Mouse (Mus musculus) lung, embryonic 14.5 days (tissue): ENCODE data around the gene Enthd1. TPM values are rescaled to one million over a fixed set of nuclear protein-coding genes. Genes with fewer than 3 reads are reported as not detected.
"Not testable (repeated sequence)": the region's sequence is repeated elsewhere in the genome, so short reads cannot be mapped to it uniquely, and the experiment has no call there.

Experiments
- ATAC-seq: fragments of 200-750 bp; cut with Nextera tagmentation; 2 replicates; pipeline ENCODE4 v1.8.0; 2017; ENCODE audit warnings: mild to moderate bottlenecking, moderate TSS enrichment, moderate library complexity; ENCODE audit not compliant: insufficient read depth
- DNase-seq: peaks from one replicate; pipeline ENCODE4 v3.0.0-alpha.2; 2015
- H3K27ac ChIP-seq: fragments of 300-500 bp; sonication (generic); 2 replicates; pipeline ENCODE4 v1.5.1; 2014; ENCODE audit warnings: low read depth, mild to moderate bottlenecking, moderate library complexity
- H3K27me3 ChIP-seq: fragments of 300-500 bp; sonication (generic); 2 replicates; pipeline ENCODE4 v1.6.1; 2014; ENCODE audit warnings: low read length, control low read depth; ENCODE audit not compliant: insufficient read depth
- H3K36me3 ChIP-seq: fragments of 300-500 bp; sonication (generic); 2 replicates; pipeline ENCODE4 v1.6.1; 2014; ENCODE audit warnings: control low read depth; ENCODE audit not compliant: insufficient read depth
- H3K4me1 ChIP-seq: fragments of 300-500 bp; sonication (generic); 2 replicates; pipeline ENCODE4 v1.6.1; 2014; ENCODE audit warnings: antibody characterized with exemption, control low read depth; ENCODE audit not compliant: insufficient read depth
- H3K4me2 ChIP-seq: fragments of 300-500 bp; sonication (generic); 2 replicates; pipeline ENCODE4 v1.6.1; 2014; ENCODE audit warnings: mild to moderate bottlenecking
- H3K4me3 ChIP-seq: fragments of 300-500 bp; sonication (generic); 2 replicates; pipeline ENCODE4 v1.5.1; 2014; ENCODE audit warnings: low read depth, low read length
- H3K9ac ChIP-seq: fragments of 300-500 bp; sonication (generic); 2 replicates; pipeline ENCODE4 v1.6.1; 2014
- H3K9me3 ChIP-seq: fragments of 300-500 bp; sonication (generic); 2 replicates; pipeline ENCODE4 v1.6.1; 2016; ENCODE audit warnings: low read depth, low read length, control low read depth
- CTCF ChIP-seq: IDR thresholded peaks from 2 replicates; pipeline ENCODE4 v1.5.1; 2016; ENCODE audit warnings: antibody characterized with exemption, low read depth
- WGBS: fragments of 180-500 bp; shearing (Covaris S2); extraction: QIAGEN DNeasy Blood & Tissue Kit; methylation state at CpG from one replicate; pipeline ENCODE4 v1.1.7; 2014; 5-methylcytosine and 5-hydroxymethylcytosine counted together
- polyA plus RNA-seq: library from polyadenylated mRNA; unstranded; fragments of >200 nt; fragmentation: Nextera tagmentation; extraction: Ambion mirVana; gene quantifications from 2 replicates; pipeline ENCODE4 v1.2.1, GENCODE M21; 2014

The Enthd1 gene
- polyA plus RNA-seq, 1 experiment from 2014 or later, result not detected

GRCm38 (mm10) chr15:80501106-80502096 lies 63.6 kb downstream of the Enthd1 start:
- no peak overlapping the region for H3K9ac ChIP-seq
- no peak overlapping the region for H3K4me2 ChIP-seq
- TF ChIP-seq CTCF, result no peak
- no peaks in the 10 kb centered on the region for H3K4me1 ChIP-seq
- WGBS, result 77% methylated on average over 21 of the region's 21 CpGs
- no peaks in the 10 kb centered on the region for H3K9me3 ChIP-seq
- ATAC-seq, result no peak
- DNase-seq, result no peak
- H3K27ac ChIP-seq, result no peak overlapping the region
- no peak overlapping the region for H3K4me3 ChIP-seq
- H3K27me3 ChIP-seq, result no peaks in the 10 kb centered on the region
- H3K36me3 ChIP-seq, result no peaks in the 10 kb centered on the region

GRCm38 (mm10) chr15:80500426-80500825 lies 64.5 kb downstream of the Enthd1 start:
- H3K4me3 ChIP-seq, result no peak overlapping the region
- no peak for ATAC-seq
- H3K9me3 ChIP-seq, result no peaks in the 10 kb centered on the region
- H3K27ac ChIP-seq, result no peak overlapping the region
- H3K4me1 ChIP-seq, result no peaks in the 10 kb centered on the region
- no peak overlapping the region for H3K9ac ChIP-seq
- DNase-seq, result no peak
- no peak overlapping the region for H3K4me2 ChIP-seq
- 73% methylated on average over 10 of the region's 10 CpGs for WGBS
- H3K27me3 ChIP-seq, result no peaks in the 10 kb centered on the region
- H3K36me3 ChIP-seq, result no peaks in the 10 kb centered on the region
- no peak for TF ChIP-seq CTCF

- not testable (repeated sequence) for H3K4me2 ChIP-seq, ATAC-seq, DNase-seq, H3K9ac ChIP-seq, H3K36me3 ChIP-seq, H3K4me3 ChIP-seq, H3K9me3 ChIP-seq, H3K27ac ChIP-seq, H3K27me3 ChIP-seq, H3K4me1 ChIP-seq
- WGBS, result 50% methylated on average over 3 of the region's 3 CpGs
Observed at GRCm38 (mm10) chr15:80497733-80498132, 67.2 kb downstream of the Enthd1 start.

GRCm38 (mm10) chr15:80491505-80491904 lies 73.5 kb downstream of the Enthd1 start:
- no peaks in the 10 kb centered on the region for H3K36me3 ChIP-seq
- H3K4me3 ChIP-seq, result no peak overlapping the region
- H3K27me3 ChIP-seq, result no peaks in the 10 kb centered on the region
- H3K9ac ChIP-seq, result no peak overlapping the region
- peak; percentile 33; the same call in 1 of the 2 replicates for TF ChIP-seq CTCF
- no peak overlapping the region for H3K27ac ChIP-seq
- WGBS, result 47% methylated on average over 4 of the region's 4 CpGs
- no peaks in the 10 kb centered on the region for H3K9me3 ChIP-seq
- DNase-seq (no peak), ATAC-seq (no peak)
- H3K4me2 ChIP-seq, result no peak overlapping the region
- no peaks in the 10 kb centered on the region for H3K4me1 ChIP-seq

GRCm38 (mm10) chr15:80490151-80490550 lies 74.8 kb downstream of the Enthd1 start:
- no peak overlapping the region for H3K9ac ChIP-seq
- no peaks in the 10 kb centered on the region for H3K4me1 ChIP-seq
- 39% methylated on average over 5 of the region's 5 CpGs for WGBS
- no peaks in the 10 kb centered on the region for H3K27me3 ChIP-seq
- no peaks in the 10 kb centered on the region for H3K9me3 ChIP-seq
- H3K4me2 ChIP-seq, result no peak overlapping the region
- TF ChIP-seq CTCF, result no peak
- ATAC-seq, result no peak
- H3K4me3 ChIP-seq, result no peak overlapping the region
- no peak for DNase-seq
- H3K36me3 ChIP-seq, result no peaks in the 10 kb centered on the region
- no peak overlapping the region for H3K27ac ChIP-seq

GRCm38 (mm10) chr15:80488658-80489057 lies 76.3 kb downstream of the Enthd1 start:
- 72% methylated on average over 3 of the region's 3 CpGs for WGBS
- H3K9me3 ChIP-seq, result no peaks in the 10 kb centered on the region
- DNase-seq, result no peak
- no peaks in the 10 kb centered on the region for H3K36me3 ChIP-seq
- TF ChIP-seq CTCF, result no peak
- H3K4me1 ChIP-seq, result no peaks in the 10 kb centered on the region
- no peak overlapping the region for H3K4me3 ChIP-seq
- no peak overlapping the region for H3K4me2 ChIP-seq
- no peak overlapping the region for H3K27ac ChIP-seq
- no peak overlapping the region for H3K9ac ChIP-seq
- ATAC-seq, result no peak
- H3K27me3 ChIP-seq, result no peaks in the 10 kb centered on the region

- no peak overlapping the region for H3K4me3 ChIP-seq
Observed at GRCm38 (mm10) chr15:80485601-80486000, 79.4 kb downstream of the Enthd1 start.

More at GRCm38 (mm10) chr15:80485601-80486000, 79.4 kb downstream of the Enthd1 start:
- Histone ChIP-seq H3K9me3 (no peaks in the 10 kb centered on the region), H3K9ac (no peak overlapping the region), H3K4me2 (no peak overlapping the region), H3K27me3 (no peaks in the 10 kb centered on the region), H3K27ac (no peak overlapping the region), H3K36me3 (no peaks in the 10 kb centered on the region), H3K4me1 (no peaks in the 10 kb centered on the region)
- WGBS, result 88% methylated on average over 1 of the region's 1 CpGs
- ATAC-seq, result no peak
- TF ChIP-seq CTCF, result peak; percentile 60
- DNase-seq, result peak; percentile 17
